Mouse (Mus musculus) lung, embryonic 16.5 days (tissue): ENCODE data around the gene Mptx1. TPM values are rescaled to one million over a fixed set of nuclear protein-coding genes. Genes with fewer than 3 reads are reported as not detected.
"Not testable (repeated sequence)": the region's sequence is repeated elsewhere in the genome, so short reads cannot be mapped to it uniquely, and the experiment has no call there.

ENCODE experiments used
- ATAC-seq: fragments of 200-750 bp; cut with Nextera tagmentation; 2 replicates; pipeline ENCODE4 v1.8.0; 2017; ENCODE audit warnings: low read depth, mild to moderate bottlenecking, moderate library complexity
- H3K27ac ChIP-seq: fragments of 300-500 bp; sonication (generic); 2 replicates; pipeline ENCODE4 v1.5.1; 2014; ENCODE audit warnings: mild to moderate bottlenecking, control low read depth, low read length
- H3K27me3 ChIP-seq: fragments of 300-500 bp; sonication (generic); 2 replicates; pipeline ENCODE4 v1.6.1; 2014; ENCODE audit warnings: low read depth, low read length, mixed read lengths; ENCODE audit not compliant: control insufficient read depth, insufficient read depth
- H3K36me3 ChIP-seq: fragments of 300-500 bp; sonication (generic); 2 replicates; pipeline ENCODE4 v1.6.1; 2014; ENCODE audit warnings: low read length; ENCODE audit not compliant: control insufficient read depth, insufficient read depth
- H3K4me1 ChIP-seq: fragments of 300-500 bp; sonication (generic); replicated peaks from 2 replicates; pipeline ENCODE4 v1.6.1; 2014; ENCODE audit warnings: low read length, mixed read lengths; ENCODE audit not compliant: control insufficient read depth, insufficient read depth
- H3K4me2 ChIP-seq: fragments of 300-500 bp; sonication (generic); 2 replicates; pipeline ENCODE4 v1.6.1; 2014; ENCODE audit warnings: low read depth, low read length, control low read depth
- H3K4me3 ChIP-seq: fragments of 300-500 bp; sonication (generic); 2 replicates; pipeline ENCODE4 v1.5.1; 2014; ENCODE audit warnings: mild to moderate bottlenecking, low read length, control low read depth
- H3K9ac ChIP-seq: fragments of 300-500 bp; sonication (generic); 2 replicates; pipeline ENCODE4 v1.6.1; 2014; ENCODE audit warnings: low read length, control low read depth
- H3K9me3 ChIP-seq: fragments of 300-500 bp; sonication (generic); 2 replicates; pipeline ENCODE4 v1.6.1; 2016; ENCODE audit warnings: low read length; ENCODE audit not compliant: control insufficient read depth
- WGBS: fragments of 180-500 bp; shearing (Covaris S2); extraction: QIAGEN DNeasy Blood & Tissue Kit; methylation state at CpG from one replicate; pipeline ENCODE4 v1.1.7; 2014; 5-methylcytosine and 5-hydroxymethylcytosine counted together
- polyA plus RNA-seq: library from polyadenylated mRNA; unstranded; fragments of >200 nt; fragmentation: Nextera tagmentation; extraction: Ambion mirVana; gene quantifications from 2 replicates; pipeline ENCODE4 v1.2.1, GENCODE M21; 2015

Gene Mptx1
- polyA plus RNA-seq: not detected in 2 replicates

DNA sequence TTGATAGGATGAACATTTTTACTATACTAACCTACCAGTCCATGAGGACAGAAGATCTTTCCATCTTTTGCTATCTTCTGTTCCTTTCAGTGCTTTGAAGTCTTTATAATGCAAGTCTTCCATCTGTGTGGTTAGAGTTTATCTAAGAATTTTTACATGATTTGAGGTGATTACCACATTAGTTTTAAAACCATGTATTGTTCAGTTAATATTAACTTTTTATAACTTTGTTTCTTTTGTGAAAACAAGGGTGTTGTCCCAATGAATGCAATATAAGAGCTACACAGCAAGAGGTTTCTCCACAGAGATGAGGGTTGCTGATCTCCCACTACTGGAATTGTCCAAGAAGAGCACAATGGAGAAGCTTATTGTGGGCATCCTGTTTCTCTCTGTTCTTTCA lies at the start of gene Mptx1:
TSS of gene Mptx1 (plus strand) at position 301 of the 400 bp plus-strand sequence.
- Histone ChIP-seq H3K36me3 (no peaks in the 10 kb centered on the region), H3K9ac (no peak within 1 kb of the TSS), H3K27ac (no peak within 1 kb of the TSS), H3K4me1 (no peaks in the 10 kb centered on the region), H3K9me3 (no peaks in the 10 kb centered on the region), H3K4me2 (no peak within 1 kb of the TSS), H3K27me3 (no peaks in the 10 kb centered on the region), H3K4me3 (no peak within 1 kb of the TSS)
- ATAC-seq: no peak

DNA sequence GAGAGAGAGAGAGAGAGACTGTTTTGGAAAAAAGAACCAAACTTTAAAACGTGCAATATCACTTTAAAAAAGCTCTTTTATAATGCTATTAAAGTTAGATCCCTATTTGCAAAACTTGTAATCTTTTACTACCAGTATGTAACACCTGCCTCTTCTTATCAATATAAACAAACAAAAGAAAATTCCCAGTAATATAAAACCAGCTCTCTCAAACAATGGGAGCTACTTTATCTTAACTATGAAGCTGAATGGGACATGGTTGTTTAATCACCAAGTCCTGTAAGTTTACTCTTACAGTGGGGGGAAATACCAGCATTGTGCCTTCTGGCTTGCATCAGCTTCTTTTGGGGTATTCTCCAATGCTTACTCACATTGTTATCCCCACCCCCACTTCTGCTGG lies 27.2 kb upstream of the Mptx1 start:
- Histone ChIP-seq H3K27ac (no peak overlapping the region), H3K4me3 (no peak overlapping the region), H3K36me3 (no peaks in the 10 kb centered on the region), H3K4me1 (no peaks in the 10 kb centered on the region), H3K27me3 (no peaks in the 10 kb centered on the region), H3K4me2 (no peak overlapping the region), H3K9ac (no peak overlapping the region), H3K9me3 (no peaks in the 10 kb centered on the region)
- WGBS: 15% methylated on average over 1 of the region's 1 CpGs
- ATAC-seq: no peak

DNA sequence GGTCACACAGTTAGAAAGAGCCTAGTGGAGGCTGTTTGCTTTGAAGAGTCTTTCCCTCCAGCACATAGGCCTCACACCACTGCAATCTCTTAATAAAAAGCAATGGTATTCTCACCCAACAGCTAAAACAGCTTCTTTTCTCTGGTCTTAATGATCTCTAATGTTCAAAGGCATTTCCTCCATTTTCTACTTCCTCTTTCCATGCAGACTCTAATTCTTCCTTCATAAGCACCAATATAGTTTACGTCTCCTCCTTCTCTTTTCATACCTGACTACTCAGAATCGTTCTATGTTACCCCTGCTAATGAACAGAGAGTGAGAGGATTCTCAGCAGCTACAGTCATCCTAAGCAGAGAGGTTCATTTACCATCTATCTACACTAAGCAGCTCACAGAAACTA lies 13.0 kb upstream of the Mptx1 start:
- no peak overlapping the region for H3K4me2 ChIP-seq
- no peaks in the 10 kb centered on the region for H3K9me3 ChIP-seq
- H3K9ac ChIP-seq: no peak overlapping the region
- no peaks in the 10 kb centered on the region for H3K27me3 ChIP-seq
- no peaks in the 10 kb centered on the region for H3K36me3 ChIP-seq
- WGBS: 70% methylated on average over 2 of the region's 2 CpGs
- no peak for ATAC-seq
- no peaks in the 10 kb centered on the region for H3K4me1 ChIP-seq
- H3K27ac ChIP-seq: no peak overlapping the region
- H3K4me3 ChIP-seq: no peak overlapping the region

DNA sequence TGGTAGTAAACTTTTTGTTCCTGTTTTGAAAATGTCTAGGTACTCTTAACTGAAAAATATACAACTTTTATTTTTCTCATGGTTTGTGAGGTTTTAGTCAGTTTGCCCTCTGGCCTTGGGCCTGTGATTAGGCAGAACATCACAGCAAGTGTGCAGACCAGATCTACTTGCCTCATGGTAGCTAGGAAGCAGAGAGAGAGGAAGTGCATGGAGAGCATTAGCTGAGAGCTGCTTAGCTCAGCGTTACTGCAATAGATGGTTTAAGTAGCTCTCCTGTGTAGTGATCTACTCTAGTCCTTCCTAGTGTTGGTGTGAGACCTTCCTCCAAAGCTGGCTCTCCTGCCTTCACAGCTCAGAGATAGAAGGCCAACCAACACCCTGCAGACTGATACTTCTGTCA lies 23.3 kb downstream of the Mptx1 start:
- not testable (repeated sequence) for H3K9me3 ChIP-seq

DNA sequence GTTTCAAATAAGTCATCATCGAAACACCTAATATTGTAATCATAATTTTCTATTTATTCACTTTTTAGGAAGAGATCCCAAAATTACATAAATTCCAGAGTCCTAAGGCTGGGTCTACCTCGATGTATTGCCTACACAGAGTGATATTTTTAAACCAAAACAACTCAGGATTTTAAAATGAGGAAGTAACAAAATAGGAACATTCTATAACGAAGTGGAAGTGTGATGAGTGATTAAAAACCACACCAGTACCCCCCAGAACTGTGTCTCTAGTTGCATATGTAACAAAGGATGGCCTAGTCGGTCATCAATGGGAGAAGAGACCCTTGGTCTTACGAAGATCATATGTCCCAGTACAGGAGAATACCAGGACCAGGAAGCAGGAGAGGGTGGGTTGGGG lies 24.3 kb downstream of the Mptx1 start:
- Histone ChIP-seq H3K9me3 (no peaks in the 10 kb centered on the region), H3K36me3 (no peaks in the 10 kb centered on the region), H3K4me2 (no peak overlapping the region), H3K27ac (no peak overlapping the region), H3K4me1 (no peaks in the 10 kb centered on the region), H3K4me3 (no peak overlapping the region), H3K9ac (no peak overlapping the region), H3K27me3 (no peaks in the 10 kb centered on the region)
- WGBS: 65% methylated on average over 5 of the region's 5 CpGs
- ATAC-seq: no peak

More for the DNA sequence above, 23.3 kb downstream of the Mptx1 start:
- H3K9ac ChIP-seq, ATAC-seq, H3K27me3 ChIP-seq, H3K36me3 ChIP-seq, H3K4me3 ChIP-seq, H3K27ac ChIP-seq, H3K4me1 ChIP-seq, H3K4me2 ChIP-seq: not testable (repeated sequence)
- WGBS: 64% methylated on average over 1 of the region's 1 CpGs

DNA sequence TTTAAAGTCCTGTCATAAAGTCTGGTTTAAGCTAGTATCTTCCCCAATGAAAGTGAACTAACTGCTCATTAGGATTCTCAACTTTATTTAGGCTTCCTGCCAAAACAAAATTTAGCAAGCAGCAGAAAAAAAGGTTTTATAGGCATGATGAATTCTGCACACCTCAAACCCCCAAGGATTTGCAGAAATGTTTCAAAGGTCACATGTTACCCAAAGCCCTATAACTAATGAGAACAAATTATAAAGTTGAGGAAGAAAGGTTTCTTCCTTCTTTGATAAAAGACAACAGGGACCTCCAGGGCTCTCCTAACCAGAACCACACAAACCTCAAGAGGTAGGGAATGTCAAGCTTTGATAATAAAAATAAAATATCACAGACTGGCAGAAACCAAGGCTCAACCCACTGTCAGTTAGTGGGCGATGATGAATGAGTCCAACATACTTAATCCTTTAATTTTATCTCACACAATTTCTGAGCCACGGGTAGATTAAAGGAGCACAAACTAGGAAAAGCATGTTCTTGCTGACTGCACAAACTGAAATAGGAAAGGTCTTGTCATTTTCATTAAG lies 34.6 kb downstream of the Mptx1 start, which contains the start of gene Olfr417:
TSS of gene Olfr417 (plus strand) at position 241 of the 570 bp plus-strand sequence.
- Histone ChIP-seq H3K27ac (no peak within 1 kb of the TSS), H3K9me3 (no peaks in the 10 kb centered on the region), H3K4me3 (no peak within 1 kb of the TSS), H3K4me1 (no peaks in the 10 kb centered on the region), H3K36me3 (no peaks in the 10 kb centered on the region), H3K27me3 (no peaks in the 10 kb centered on the region), H3K4me2 (no peak within 1 kb of the TSS), H3K9ac (no peak within 1 kb of the TSS)
- 67% methylated on average over 2 of the region's 2 CpGs for WGBS
- ATAC-seq: no peak

DNA sequence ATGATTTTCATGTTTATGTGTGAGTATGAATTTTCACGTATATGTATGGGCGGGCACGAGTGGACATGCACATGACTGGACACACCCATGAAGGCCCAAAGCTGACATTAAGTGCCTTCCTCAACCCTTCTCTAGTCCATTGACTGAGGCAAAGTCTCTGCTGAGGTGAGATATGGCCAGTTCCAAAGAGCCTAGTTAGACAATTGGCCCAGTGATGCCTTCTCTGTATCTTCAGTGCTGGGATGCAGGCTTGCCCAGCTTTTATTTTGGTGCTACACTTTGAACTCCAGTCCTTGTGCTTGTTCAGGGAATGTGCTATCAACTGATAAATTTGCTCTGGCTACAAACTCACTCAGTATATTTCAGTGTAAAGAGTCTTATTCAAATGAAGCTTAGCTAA lies 43.5 kb downstream of the Mptx1 start:
- no peaks in the 10 kb centered on the region for H3K4me1 ChIP-seq
- no peak overlapping the region for H3K4me3 ChIP-seq
- no peak overlapping the region for H3K9ac ChIP-seq
- H3K36me3 ChIP-seq: no peaks in the 10 kb centered on the region
- H3K27me3 ChIP-seq: no peaks in the 10 kb centered on the region
- H3K27ac ChIP-seq: no peak overlapping the region
- 77% methylated on average over 3 of the region's 3 CpGs for WGBS
- no peak for ATAC-seq
- H3K9me3 ChIP-seq: no peaks in the 10 kb centered on the region
- no peak overlapping the region for H3K4me2 ChIP-seq

Other genes with a start within 250 kb of the Mptx1 start
- gene Olfr429, start 246.2 kb upstream of the Mptx1 start, polyA plus RNA-seq: not detected in 2 replicates
- gene Olfr427, start 233.6 kb upstream of the Mptx1 start, polyA plus RNA-seq: not detected in 2 replicates
- gene Olfr231, start 209.4 kb upstream of the Mptx1 start, polyA plus RNA-seq: not detected in 2 replicates
- not detected in 2 replicates for gene Olfr424, start 199.0 kb upstream of the Mptx1 start, polyA plus RNA-seq
- gene Olfr420, start 174.9 kb upstream of the Mptx1 start, polyA plus RNA-seq: not detected in 2 replicates
- gene Spta1, start 157.7 kb upstream of the Mptx1 start, polyA plus RNA-seq: 0.26 and 0.57 TPM in 2 replicates
- not detected in 2 replicates for gene Olfr419, start 78.5 kb upstream of the Mptx1 start, polyA plus RNA-seq
- not detected in 2 replicates for gene Olfr417, start 34.6 kb downstream of the Mptx1 start, polyA plus RNA-seq
- gene Olfr248, start 60.5 kb downstream of the Mptx1 start, polyA plus RNA-seq: not detected in 2 replicates
- not detected in 2 replicates for gene Olfr414, start 93.5 kb downstream of the Mptx1 start, polyA plus RNA-seq
- gene Olfr220, start 111.6 kb downstream of the Mptx1 start, polyA plus RNA-seq: not detected in 2 replicates
- gene Fmn2, start 171.3 kb downstream of the Mptx1 start, polyA plus RNA-seq: 0.19 and 0.45 TPM in 2 replicates